10 mouse cellular contexts compared by ENCODE assay signal in the genomic region with DNA sequence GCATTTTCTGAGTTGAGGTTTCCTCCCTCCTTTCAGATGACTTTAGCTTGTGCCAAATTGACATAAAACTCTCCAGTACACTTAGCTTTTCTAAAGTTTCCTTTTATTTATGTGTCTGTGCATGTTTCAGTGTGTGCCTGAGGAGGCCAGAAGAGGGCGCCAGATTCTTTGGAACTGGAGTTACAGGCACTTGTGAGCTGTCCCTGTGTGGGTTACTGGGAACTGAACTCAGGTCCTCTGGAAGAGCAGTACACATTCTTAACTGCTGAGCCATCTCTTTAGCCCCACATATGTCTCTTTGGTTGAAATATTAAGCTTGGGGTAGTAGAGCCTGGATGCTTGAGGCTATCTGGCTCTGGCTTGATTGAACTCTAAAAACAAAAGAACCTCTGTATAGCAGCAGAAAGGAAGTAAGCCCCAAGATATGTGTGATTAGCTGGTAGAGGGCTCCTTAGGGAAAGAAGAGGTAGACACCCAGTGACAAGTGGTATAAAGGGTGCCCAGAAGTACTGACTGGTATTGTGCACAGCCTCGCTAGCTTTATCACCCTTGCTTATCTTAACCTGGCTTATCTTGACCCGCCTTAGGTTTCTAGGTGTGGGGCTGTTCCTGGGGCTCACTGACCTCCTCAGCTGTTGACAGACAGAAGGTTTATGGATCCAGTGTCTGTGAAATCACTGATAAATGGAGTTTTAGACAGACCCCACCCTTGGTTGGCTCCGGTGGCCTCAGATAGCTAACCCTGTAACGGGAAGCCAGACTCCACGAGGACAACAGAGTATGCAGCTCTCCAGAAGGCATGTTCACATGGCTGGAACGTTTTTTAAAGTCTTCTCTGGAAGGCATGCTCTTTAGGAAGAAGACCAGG. TPM values are rescaled to one million over a fixed set of nuclear protein-coding genes. Genes with fewer than 3 reads are reported as not detected.
A peak's percentile ranks its signal among the peaks of the same experiment; 100 is the strongest.
DNase-seq lines count a peak whose midpoint lies in the region; ATAC-seq and TF ChIP-seq lines count a peak whose summit lies in the region.
"Had no signal": no experiment of that assay in that cellular context is flagged by ENCODE, and none has a peak within 500 bp of the region (broad histone marks: within the 10 kb centered on the region; RNA-seq: fewer than 3 reads in every experiment).

No protein-coding gene starts in this region.

- H3K4me3 ChIP-seq in kidney, embryonic 15.5 days (replicated peaks), result no peak overlapping the region
- no peak overlapping the region for H3K4me3 ChIP-seq in liver, postnatal 0 days (ENCODE audit: low read depth, low read length)

- H3K27me3 ChIP-seq in kidney, embryonic 15.5 days, result no peaks in the 10 kb centered on the region
- no peaks in the 10 kb centered on the region for H3K27me3 ChIP-seq in liver, postnatal 0 days (ENCODE audit: insufficient read depth, low read length)

- no peak overlapping the region for H3K27ac ChIP-seq in kidney, embryonic 15.5 days
- peak overlapping the region; percentile 49 for H3K27ac ChIP-seq in liver, postnatal 0 days (ENCODE audit: low read depth)

- 0 out of 2 replicates have a peak, but pooled peaks cover 3% of the 10 kb centered on the region for H3K36me3 ChIP-seq in kidney, embryonic 15.5 days
- H3K36me3 ChIP-seq in liver, postnatal 0 days (replicated peaks; ENCODE audit: insufficient read depth, low read length), result no peaks in the 10 kb centered on the region

- DNase-seq in kidney, adult 18-20 months, result no peak
- DNase-seq in ES-CJ7 (ENCODE audit: low read depth, low spot score), result peak; percentile 56
- DNase-seq in embryo, embryonic 11 days, result peak; percentile 22
- DNase-seq in liver, postnatal 0 days, result peak; percentile 58
- DNase-seq in right cerebral cortex, postnatal 4 days, result no peak
- no peak for DNase-seq in natural killer cell, adult 2 months (ENCODE audit: low spot score in 2 of 2)
- no peak for DNase-seq in cerebellum, adult 8-10 months
- DNase-seq: adrenal gland, postnatal 25 days; heart, adult 11 months had no signal

- H3K9ac ChIP-seq in kidney, embryonic 15.5 days, result no peak overlapping the region
- H3K9ac ChIP-seq in liver, postnatal 0 days (replicated peaks), result no peak overlapping the region; the same call in 1 of the 2 replicates

- H3K9me3 ChIP-seq in kidney, embryonic 15.5 days (replicated peaks), result no peaks in the 10 kb centered on the region
- no peaks in the 10 kb centered on the region for H3K9me3 ChIP-seq in liver, postnatal 0 days (ENCODE audit: low read length)

- peak; percentile 70 for TF ChIP-seq CTCF in liver, postnatal 0 days (IDR thresholded peaks at IDR 0.05; ENCODE audit: low read depth)

- no peaks in the 10 kb centered on the region for H3K4me1 ChIP-seq in kidney, embryonic 15.5 days
- H3K4me1 ChIP-seq in liver, postnatal 0 days (ENCODE audit: insufficient read depth), result peaks cover 16% of the 10 kb centered on the region; the same call in 1 of the 2 replicates

- 50% methylated on average over 7 of the region's 7 CpGs for WGBS in kidney, embryonic 15.5 days
- WGBS in liver, postnatal 0 days (ENCODE audit: insufficient replicate concordance), result 21% methylated on average over 7 of the region's 7 CpGs

- H3K4me2 ChIP-seq in kidney, embryonic 15.5 days, result no peak overlapping the region
- peak overlapping the region; percentile 43; the same call in 1 of the 2 replicates for H3K4me2 ChIP-seq in liver, postnatal 0 days (ENCODE audit: low read depth, low read length)

- TF ChIP-seq EP300 in liver, postnatal 0 days (IDR thresholded peaks at IDR 0.05; ENCODE audit: low read depth), result peak; percentile 97

- peak; percentile 40; the same call in 1 of the 2 replicates for ATAC-seq in kidney, embryonic 15.5 days (replicated peaks; ENCODE audit: low FRiP score)
- peak; percentile 92 for ATAC-seq in liver, postnatal 0 days

RNA-seq across cellular contexts. Expression of gene Sh3bp5l, which starts 22.4 kb away (rescaled TPM):
- 34.2 and 37.0 TPM in 2 replicates for polyA plus RNA-seq in kidney, embryonic 15.5 days (2015; fragmentation: Nextera tagmentation; extraction: Ambion mirVana)
- 10.5 and 11.0 TPM in 2 replicates for polyA plus RNA-seq in liver, postnatal 0 days (2015; fragmentation: Nextera tagmentation; extraction: Ambion mirVana)

RNA-seq across cellular contexts. Expression of gene Zfp672, which starts 22.8 kb away (rescaled TPM):
- 36.2 and 40.4 TPM in 2 replicates for polyA plus RNA-seq in kidney, embryonic 15.5 days (2015; fragmentation: Nextera tagmentation; extraction: Ambion mirVana)
- 44.4 and 46.2 TPM in 2 replicates for polyA plus RNA-seq in liver, postnatal 0 days (2015; fragmentation: Nextera tagmentation; extraction: Ambion mirVana)

RNA-seq across cellular contexts. Expression of gene Lypd8, which starts 25.9 kb away (rescaled TPM):
- 0.23 and 4.5 TPM in 2 replicates for polyA plus RNA-seq in kidney, embryonic 15.5 days (2015; fragmentation: Nextera tagmentation; extraction: Ambion mirVana)
- polyA plus RNA-seq in liver, postnatal 0 days (2015; fragmentation: Nextera tagmentation; extraction: Ambion mirVana), result not detected in 2 replicates

RNA-seq across cellular contexts. Expression of gene Zfp692, which starts 46.0 kb away (rescaled TPM):
- polyA plus RNA-seq in kidney, embryonic 15.5 days (2015; fragmentation: Nextera tagmentation; extraction: Ambion mirVana), result 29.1 and 30.5 TPM in 2 replicates
- 3.3 and 4.0 TPM in 2 replicates for polyA plus RNA-seq in liver, postnatal 0 days (2015; fragmentation: Nextera tagmentation; extraction: Ambion mirVana)

Comparison
In these comparisons a context has a peak if more than half of its experiments do, and no peak if none do; other contexts are left out.
1. DNase-seq: peak in ES-CJ7 (single experiment), embryo, embryonic 11 days (single experiment) and liver, postnatal 0 days (single experiment); none in kidney, adult 18-20 months (single experiment), right cerebral cortex, postnatal 4 days (single experiment), natural killer cell, adult 2 months (0 of 2) and cerebellum, adult 8-10 months (single experiment).